Mouse (Mus musculus) spleen, adult 12 weeks (tissue): ENCODE measurements around the gene Lca5.

Source experiments
- DNase-seq: peaks from one replicate; pipeline ENCODE4 v3.0.0; 2022; ENCODE audit warnings: low spot score

The Lca5 gene

GRCm38 (mm10) chr9:83389570-83389969 is 51.4 kb downstream of the Lca5 start:
- no peak for DNase-seq

DNA sequence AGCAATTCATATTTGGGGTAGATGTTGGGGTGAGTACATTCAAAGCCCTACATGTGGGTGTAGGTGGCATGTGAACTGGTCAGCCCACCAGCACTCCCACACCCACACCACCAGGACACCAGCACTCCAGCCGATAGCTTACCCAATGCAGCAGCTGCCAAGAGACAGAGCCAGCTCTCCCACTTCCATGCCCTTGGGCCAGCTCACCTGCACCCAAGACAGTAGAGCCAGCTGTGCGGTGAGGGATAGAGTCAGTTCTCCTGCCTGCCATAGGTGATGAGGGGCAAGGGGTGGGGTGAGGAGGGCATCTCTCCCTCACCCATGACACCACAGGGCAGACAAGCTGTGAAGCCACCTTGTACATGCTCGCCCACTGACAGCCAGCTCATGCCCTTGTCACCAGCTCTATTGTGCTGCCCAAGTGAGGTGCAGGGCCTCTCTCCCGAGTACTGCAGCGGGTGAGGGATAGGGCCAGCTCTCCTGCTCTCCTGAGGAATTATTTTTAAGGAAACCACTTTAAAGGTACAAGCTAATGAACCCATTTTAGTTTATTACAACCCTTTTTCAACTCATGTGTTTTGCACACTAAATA is 54.6 kb downstream of the Lca5 start:
- no peak for DNase-seq

DNA sequence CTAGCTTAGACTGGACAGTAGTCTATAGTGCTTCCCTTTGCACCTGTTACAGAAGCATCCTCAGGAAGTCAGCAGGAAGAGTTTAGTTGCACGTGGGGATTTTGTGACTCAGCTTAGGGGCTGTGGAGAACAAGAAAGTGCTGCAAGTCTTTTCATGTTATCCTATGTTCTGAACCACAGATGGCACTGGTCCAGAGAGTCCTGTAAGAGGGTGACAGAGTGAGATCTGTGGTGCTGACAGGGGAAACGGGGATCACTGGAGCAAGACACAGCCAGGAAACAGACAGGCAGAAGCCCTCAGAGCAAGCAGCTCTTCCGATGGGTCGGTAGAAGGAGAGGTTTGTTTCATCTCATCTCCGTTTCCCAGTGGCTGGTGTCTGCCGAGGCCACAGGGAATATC is 55.6 kb downstream of the Lca5 start:
- DNase-seq = no peak

DNA sequence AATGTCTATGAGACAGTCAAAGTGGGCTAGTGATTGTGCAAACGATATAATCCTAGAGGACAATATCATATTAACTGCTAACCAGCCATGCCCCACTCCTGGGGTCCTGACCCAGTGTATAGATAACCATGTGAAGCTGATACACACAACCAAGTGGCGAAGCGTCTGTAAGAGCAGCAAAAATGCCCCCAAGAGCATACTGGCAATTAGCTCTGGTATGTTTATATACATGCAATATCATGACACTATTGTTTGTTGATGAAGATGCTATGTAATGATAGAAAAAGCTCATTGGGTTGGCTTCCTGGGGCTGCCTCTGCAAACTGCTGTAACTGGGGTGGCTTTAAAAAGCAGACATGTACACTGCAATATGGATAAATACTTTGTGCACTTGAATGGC is 57.7 kb downstream of the Lca5 start:
- no peak for DNase-seq

GRCm38 (mm10) chr9:83382775-83383174 is 58.2 kb downstream of the Lca5 start:
- no peak for DNase-seq

DNA sequence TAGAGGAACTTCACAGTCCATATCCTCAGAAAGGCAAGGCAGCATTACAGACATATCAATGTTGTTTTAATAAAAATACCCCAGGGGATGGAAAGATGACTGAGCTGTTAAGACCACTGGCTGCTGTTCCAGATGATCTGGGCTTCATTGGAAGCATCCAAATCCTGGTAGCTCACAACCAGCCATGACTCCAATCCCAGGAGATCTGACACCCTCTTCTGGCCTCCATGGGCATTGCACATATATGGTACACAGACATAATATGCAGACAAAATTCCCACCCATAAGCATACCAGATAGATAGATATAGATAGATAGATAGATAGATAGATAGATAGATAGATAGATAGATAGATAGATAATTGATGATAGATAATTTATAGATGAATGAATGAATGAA is 59.6 kb downstream of the Lca5 start:
- no peak for DNase-seq

DNA sequence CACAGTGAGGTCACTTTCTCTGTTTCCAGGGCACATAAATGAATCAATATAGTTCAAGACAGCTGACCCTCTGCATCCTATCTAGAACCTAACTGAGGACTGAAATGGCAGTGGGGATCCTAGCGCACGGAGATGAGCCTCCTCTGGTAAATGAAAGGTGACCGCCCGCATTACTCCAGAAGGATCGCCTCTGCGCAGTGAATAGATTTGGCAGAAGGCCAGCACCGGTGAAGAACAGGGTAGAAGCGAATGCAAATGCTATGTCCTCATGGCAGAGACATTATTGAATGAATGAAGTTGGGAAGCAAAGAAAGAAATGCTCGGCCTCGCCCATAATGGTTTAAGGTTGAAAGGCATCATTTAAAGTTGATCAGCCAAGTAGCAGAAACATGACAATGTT is 61.3 kb downstream of the Lca5 start:
- no peak for DNase-seq

DNA sequence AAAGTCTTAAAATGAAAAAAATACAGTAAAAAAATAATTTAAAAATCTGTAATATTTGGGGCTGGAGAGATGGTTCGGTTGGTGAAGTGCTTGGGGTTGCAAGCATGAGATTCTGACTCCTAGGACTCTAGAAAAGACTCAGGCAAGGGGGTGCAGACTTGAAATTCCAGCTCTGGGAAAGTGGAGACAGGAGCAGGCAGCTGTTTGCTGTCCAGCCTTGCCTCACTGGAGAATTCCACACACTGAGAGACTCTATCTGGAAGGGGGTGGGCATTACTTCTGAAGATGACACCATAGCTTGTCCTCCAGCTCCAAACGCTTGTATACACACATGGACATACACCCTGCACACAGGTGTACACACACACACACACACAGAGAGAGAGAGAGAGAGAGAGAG is 63.8 kb downstream of the Lca5 start:
- DNase-seq = no peak

DNA sequence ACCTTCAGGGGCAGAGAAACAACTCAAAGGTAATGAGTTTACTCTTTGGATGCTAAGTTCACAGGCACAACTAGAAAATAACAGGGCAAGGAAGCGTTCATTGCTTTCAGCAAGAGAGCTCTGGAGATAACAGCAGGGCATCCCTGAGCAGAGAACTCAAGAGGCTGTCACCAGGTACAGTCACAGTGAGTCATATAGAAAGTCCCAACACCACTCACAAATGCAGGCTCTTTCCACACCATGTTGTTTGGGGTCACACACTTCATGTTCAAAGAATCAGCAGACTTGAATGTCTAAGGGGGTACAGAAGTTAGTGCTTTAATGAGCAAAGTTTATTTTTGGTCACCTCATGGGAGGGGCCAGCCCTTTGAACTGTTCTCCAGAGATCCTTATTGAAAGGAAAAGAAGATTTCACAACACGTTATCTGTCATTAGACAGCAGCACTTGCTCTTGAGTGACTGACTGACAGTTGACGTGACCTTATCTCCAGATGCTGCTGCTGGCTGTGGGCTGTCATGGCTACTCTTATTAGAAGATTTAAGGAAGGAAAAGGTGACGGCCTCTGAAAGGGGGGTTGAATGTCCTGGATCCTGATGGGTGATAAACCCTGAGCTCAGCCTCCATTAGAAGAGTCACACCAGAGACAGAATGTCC is 65.3 kb downstream of the Lca5 start:
- no peak for DNase-seq

- no peak for DNase-seq
These were observed 70.0 kb downstream of the Lca5 start for GRCm38 (mm10) chr9:83370907-83371306.

- DNase-seq = peak; percentile 15
These were observed 72.7 kb downstream of the Lca5 start for GRCm38 (mm10) chr9:83368234-83368633.

DNA sequence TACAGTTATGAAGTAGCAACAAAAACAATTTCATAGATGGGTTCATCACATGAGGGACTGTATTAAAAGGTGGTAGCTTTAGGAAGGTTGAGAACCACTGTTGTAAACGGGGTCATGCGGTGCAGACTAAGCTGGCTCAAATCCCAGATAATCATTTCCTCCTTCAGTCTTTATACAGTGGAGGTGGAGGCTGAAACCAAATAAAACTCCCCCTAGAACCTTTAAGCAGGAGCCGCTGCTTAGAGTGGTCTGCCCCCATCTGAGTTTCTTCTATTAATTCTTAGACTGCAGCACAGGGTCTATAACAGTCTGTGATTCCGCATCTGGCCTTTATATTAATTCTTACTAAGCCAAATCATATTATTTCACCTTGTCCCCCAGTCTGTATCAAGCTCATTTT is 85.1 kb downstream of the Lca5 start:
- DNase-seq = no peak

DNA sequence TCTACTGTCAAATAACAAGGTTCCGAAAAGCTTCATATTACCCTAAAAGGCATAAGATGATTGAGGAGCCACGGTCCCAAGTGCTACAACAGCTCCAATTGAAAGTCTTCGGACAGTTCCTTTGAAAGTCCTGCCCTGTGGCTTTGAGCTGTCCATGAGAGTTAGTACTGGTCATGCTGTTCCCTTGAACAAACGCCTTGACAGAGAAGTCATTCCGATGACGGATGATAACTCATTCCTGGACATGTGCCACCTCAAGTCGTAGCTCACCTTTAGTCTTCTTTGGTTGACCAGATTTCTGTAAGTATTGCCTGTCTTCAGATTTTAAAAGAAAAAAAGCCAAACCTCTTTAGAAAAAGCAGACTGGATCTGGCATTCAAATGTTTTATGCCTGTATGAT is 87.6 kb downstream of the Lca5 start:
- no peak for DNase-seq

GRCm38 (mm10) chr9:83351171-83351570 is 89.8 kb downstream of the Lca5 start:
- no peak for DNase-seq

- DNase-seq = no peak
These were observed 90.3 kb downstream of the Lca5 start for GRCm38 (mm10) chr9:83350613-83351012.

GRCm38 (mm10) chr9:83349905-83350304 is 91.0 kb downstream of the Lca5 start:
- DNase-seq = no peak

DNA sequence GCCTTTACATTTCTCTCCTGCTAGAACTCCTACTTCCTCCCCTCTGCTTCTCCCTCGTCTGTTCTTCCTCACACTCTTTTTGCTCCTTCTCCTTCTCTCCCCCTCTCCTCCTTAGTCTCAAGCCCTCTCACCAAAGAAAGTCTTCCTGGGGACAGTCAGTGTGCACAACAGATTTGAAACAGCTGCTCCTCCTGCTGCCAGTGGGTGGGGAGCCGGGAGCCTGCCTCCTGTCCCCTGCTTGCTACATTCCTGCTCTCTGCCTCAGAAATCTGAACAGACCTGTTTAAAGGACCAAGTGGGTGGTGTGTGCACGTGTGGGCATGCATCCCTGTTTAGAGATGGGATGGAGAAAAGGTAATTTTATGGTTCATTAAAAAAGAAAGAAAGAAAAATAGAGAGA is 91.4 kb downstream of the Lca5 start:
- no peak for DNase-seq

- DNase-seq = no peak
These were observed 93.4 kb downstream of the Lca5 start for GRCm38 (mm10) chr9:83347521-83347920.

DNA sequence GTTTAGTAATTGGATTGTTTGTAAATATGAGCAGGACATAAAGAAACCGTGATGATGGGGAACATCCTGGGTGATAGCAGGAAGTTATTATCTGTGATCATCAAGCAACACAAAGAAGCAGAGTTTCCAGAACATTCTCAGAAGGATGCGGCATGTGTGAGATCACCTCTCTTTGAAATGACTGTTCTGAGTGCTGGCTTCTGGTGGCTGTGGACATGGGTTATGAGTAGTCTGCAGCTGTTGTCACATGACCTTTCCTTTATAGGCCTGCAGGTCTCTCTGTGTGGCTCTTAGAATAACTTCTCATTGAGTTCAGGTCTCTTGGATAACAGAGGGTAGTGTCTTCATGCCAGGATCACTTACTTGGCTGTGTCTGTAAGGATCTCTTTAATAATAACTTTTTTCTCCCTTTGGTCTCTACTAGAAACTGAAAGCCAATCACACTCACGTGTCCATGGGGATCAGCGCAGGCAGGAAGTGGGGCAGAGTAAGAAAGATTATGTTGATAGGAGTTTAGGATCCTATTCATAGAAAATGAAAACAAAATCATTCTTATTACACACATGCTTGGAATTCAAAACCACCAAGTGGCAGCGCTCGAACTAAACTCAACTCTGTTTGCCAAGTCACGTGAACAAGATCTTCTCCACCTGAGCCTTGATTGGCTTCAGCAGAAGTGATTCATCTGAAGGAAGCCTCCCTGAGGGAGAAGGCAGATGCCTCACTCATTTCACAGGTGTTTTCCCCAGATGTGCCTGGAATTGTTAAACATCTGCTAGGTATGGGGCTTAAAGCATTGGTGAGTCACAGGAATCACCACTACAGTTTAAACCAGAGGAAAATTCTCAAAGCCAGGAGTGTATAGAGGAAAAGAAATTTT is 98.2 kb downstream of the Lca5 start:
- no peak for DNase-seq
